Mouse (Mus musculus) megakaryocyte-erythroid progenitor cell, adult 5-6 weeks (primary cell): Measurements from ENCODE around the gene Erc2. TPM values are rescaled to one million over a fixed set of nuclear protein-coding genes. Genes with fewer than 3 reads are reported as not detected.

Experiments used
- ATAC-seq: replicated peaks from 2 replicates; pipeline ENCODE4 v1.8.0; 2016; ENCODE audit warnings: mild to moderate bottlenecking, inconsistent platforms; ENCODE audit not compliant: severe bottlenecking, poor library complexity, low FRiP score, low TSS enrichment
- total RNA-seq, 2 experiments: library from RNA; stranded (forward) in 1 of 2; stranded (reverse) in 1 of 2; fragments of 200-1000, 215-1000 nt in 1 of 2; fragments of >200 nt in 1 of 2; fragmentation: Nextera tagmentation in 1 of 2; gene quantifications; 2 replicates each; pipeline ENCODE4 v1.2.3; 2014 to 2017

Erc2 gene
- total RNA-seq, 2 experiments from 2014 or later = not detected

DNA sequence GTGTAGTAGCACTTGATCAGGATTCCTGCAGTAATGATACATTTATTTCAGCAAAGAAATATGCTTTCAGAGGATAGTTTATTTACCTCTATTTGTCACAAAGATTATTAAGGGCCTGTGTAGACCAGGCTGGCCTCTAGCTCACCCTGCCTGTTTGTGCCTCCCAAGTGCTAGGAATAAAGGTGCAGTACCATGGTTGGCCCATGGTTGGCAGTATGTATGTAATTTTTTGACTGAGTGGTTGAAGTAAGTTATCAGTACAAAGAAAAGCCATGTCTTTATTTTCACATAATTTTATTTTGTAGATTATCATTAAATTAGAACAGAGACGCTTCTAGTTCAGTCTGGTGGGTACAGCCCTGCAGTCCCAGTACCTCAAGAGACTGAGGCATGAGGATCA is 136.0 kb downstream of the Erc2 start:
- ATAC-seq = no peak

- ATAC-seq = no peak
These were observed 136.9 kb downstream of the Erc2 start for GRCm38 (mm10) chr14:27759069-27759628.

- ATAC-seq = no peak
These were observed 137.8 kb downstream of the Erc2 start for GRCm38 (mm10) chr14:27759982-27760381.

DNA sequence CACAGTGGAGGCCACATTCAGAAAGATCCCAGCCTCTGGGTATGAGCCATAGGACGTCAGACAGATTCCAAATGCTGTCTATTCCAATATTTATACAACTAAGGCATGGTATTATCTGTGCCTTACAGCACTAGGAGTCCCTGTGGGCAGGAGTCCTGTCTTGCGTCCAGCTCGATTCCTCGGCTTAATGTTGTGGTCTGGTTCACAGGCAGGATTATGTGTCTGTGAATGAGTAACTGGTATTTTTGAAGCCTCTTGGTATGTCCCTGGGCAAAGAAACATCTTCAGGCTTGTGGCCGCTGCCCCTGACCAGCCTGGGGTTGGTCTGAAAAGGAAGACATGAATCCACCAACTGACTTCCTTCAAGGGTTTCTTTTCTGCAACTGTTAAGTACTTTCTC is 153.1 kb downstream of the Erc2 start:
- no peak for ATAC-seq

- no peak for ATAC-seq
These were observed 156.3 kb downstream of the Erc2 start for GRCm38 (mm10) chr14:27778503-27778902.

- ATAC-seq = no peak
These were observed 156.9 kb downstream of the Erc2 start for GRCm38 (mm10) chr14:27778982-27779701.

DNA sequence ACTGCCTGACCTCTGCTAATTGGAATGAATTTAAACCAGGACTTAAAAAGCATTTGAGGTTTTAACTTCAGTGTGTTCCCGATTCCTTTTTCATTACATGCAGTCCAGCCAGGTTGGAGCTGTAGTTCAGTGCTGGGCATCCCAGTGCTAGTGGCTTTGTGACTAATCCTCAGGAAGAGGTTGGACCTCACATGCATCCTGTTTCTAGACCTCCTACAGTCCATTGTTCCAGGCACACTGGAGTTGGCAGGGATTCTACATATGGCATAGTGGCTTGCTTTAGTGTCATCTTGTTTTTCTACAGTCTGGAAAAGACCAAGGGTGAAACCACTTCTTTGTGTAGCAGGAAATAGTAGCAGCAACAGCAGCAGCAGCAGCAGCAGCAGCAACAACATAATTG is 159.0 kb downstream of the Erc2 start:
- no peak for ATAC-seq

DNA sequence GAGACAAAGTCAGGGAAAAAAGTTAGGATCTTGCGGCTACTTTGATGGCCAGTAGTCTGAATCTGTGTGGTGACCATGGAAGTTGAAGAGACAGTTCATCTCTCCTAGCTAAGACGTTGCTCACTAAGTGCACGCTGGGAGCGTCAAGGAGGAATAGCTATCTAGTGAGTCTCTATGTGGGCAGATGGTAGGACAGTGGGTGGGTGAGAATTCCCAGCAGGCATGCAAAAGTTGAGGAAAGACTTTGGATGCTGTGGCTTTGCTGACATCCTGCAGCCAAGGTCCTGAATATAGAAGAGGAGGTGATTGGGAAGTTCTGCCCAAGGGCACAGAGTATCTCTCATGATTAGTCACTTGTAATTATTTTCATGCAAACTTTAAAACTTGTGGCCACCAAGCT is 162.6 kb downstream of the Erc2 start:
- ATAC-seq = no peak

- ATAC-seq = no peak
These were observed 163.3 kb downstream of the Erc2 start for GRCm38 (mm10) chr14:27785562-27785961.

- no peak for ATAC-seq
These were observed 167.1 kb downstream of the Erc2 start for GRCm38 (mm10) chr14:27789066-27789898.

GRCm38 (mm10) chr14:27798184-27798934 is 176.1 kb downstream of the Erc2 start:
- no peak for ATAC-seq

DNA sequence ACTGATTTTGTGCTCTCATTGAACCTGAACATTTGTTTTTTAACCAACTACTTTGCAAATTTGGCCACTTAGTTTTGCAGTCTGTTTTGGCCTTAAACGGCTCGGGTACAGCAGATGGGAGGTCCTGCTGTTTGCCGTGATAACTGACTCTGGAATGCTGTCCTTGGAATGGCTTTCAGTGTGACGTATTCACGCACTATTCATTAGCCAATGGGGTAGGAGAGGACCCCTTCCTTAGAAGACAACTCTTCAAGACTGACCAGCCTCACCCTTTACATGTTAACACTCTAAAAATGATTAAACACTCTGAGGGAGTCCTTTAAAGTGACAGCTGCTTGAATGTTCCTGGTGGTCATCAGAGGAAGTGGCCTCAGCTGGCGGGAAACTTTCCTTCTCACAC is 178.5 kb downstream of the Erc2 start:
- no peak for ATAC-seq

DNA sequence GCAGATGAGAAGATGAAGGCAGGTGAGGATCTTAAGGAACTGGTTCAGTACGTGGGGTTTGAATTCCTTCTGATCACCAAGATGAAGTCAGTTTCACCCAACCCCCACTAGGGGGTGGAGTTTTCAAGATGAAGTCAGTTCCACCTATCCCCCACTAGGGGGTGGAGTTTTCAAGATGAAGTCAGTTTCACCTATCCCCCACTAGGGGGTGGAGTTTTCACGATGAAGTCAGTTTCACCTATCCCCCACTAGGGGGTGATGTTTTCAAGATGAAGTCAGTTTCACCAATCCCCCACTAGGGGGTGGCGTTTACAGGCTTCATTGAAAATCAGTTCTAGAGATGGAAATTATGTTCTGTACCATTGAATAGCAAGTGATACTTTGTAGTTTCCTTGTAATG is 181.7 kb downstream of the Erc2 start:
- ATAC-seq = 0 out of 2 replicates have a peak, but pooled peaks have one; percentile 30

- no peak for ATAC-seq
These were observed 182.8 kb downstream of the Erc2 start for GRCm38 (mm10) chr14:27805064-27805463.

DNA sequence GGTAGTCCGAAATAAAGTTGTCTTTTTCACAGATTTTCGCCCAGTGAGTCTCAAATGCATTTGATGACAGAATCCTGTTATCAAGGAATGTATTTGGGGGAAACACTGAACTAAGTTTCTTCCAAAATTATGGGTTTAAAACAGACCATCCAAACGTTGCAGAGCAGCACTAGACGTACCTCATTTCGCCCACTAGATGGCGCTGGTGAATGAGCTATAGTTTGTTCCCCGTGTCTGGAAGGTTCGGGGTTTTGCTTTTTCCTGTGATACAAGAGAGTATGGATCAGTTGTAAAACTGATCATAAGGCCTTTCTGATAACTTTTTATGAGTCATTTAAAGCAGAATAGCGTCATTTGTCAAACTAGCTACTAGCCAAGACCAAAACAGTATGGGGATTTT is 185.9 kb downstream of the Erc2 start:
- no peak for ATAC-seq

DNA sequence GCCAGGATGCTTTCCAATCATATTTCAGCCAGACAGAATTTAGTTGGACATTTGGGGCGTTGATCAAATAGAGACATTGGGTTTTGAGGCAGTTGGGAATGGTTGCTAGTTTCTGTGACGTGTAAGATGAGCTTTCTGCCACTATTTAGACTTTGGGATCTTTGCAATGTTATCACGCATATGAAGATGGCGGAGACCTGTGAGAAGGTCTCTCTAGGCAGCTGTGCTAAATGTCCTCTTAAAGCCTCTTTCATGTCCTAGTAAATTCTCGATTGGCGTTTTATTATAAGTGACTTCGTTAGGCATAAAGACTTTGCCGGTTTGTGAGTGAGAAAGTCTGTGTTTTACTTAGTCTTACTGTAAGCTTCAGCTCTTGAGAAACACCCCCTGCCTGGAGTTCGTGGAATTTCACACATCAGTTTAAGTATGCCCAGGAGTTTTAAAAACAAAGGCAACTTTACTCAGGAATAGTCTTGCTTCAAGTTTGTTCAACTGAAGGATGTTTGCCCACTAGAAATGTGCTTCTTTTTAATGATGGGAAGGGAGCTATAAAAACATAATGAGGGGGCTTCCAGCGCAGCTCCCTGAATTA is 186.4 kb downstream of the Erc2 start:
- no peak for ATAC-seq

- no peak for ATAC-seq
These were observed 188.6 kb downstream of the Erc2 start for GRCm38 (mm10) chr14:27810790-27811189.

DNA sequence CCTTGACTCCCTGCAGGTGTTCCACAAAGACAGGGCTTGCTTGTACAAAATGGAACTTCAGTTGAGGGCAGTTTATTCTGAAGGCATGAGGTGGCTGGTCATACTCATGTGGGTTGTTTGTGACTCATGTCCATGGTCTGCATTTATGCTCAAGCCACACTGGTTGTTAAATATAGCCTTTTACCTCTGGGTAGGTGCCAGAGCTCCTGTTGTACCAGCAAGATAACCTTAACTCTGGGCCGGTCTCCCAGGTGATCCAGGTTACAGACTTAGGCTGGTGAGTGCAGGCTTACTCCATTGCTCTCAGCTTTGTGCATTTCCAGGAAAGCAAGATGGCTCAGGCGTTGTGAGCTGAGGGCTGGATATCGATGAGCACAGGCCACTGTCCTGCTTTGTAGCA is 189.4 kb downstream of the Erc2 start:
- ATAC-seq = no peak

DNA sequence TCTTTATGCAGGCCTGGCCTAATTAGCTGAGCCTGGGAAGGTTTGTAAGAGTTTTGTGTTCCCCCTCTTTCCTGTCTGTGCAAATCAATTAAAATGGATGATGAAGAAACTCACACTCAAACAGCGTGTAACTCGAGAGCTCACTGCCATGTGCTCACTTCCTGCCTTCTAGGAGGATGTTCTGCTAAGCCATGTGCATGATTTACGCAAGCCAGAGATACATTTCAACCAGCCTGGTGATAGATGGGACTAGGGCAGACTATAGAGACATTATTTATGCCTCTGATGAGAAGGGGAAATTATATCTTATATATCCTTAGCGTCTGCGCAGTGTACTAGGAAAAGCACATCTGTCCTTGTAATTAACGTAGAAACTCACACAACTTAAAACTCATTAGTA is 193.5 kb downstream of the Erc2 start:
- ATAC-seq = no peak

- no peak for ATAC-seq
These were observed 196.8 kb downstream of the Erc2 start for GRCm38 (mm10) chr14:27818986-27819385.
